Mouse (Mus musculus): ENCODE data around the gene Fkbp10. TPM values are rescaled to one million over a fixed set of nuclear protein-coding genes. Genes with fewer than 3 reads are reported as not detected.

Gene Fkbp10
- polyA plus RNA-seq, 1 experiment from 2014 or later, result 15.5 TPM

DNA sequence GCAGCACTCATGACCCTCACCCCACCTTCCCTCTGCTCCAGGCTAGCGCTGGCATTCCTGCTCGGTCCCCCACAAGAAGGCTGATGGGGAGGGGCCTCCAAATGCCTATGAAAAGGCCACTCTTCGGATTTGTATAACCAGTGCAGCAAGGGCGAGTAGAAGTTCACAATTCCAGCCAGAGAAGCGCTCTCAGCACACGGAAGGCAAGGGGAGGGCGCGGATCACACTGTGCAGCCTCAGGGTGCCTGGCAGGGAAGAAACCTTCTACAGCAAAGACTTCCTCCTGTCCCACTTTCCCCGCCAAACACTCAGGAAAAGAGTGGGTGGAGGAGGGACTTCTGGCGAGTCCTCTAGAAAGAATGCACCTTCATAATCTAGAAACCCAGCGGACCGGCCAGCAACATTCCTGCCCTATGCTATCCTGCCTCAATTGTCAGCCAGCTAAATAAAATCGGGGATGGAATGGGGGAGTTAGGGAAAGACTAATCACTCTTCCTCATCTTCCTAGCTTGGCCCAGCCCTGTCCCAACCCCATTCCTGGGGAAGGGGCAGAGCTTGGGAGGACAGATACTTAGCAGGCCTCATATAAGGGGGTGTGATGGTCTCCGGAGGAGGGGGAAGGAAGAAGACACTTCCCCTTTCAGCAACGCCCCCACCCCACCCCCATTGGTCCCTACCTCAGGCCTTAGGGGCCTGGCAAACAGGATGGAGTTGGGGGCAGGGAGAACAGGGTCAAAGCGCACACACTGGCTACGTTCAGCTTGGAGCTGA, 19.5 kb upstream of the Fkbp10 start:
- WGBS, result 29% methylated on average over 17 of the region's 17 CpGs
- H3K9me3 ChIP-seq (replicated peaks), result no peaks in the 10 kb centered on the region
- H3K4me2 ChIP-seq, result peak overlapping the region; percentile 66
- no peaks in the 10 kb centered on the region for H3K36me3 ChIP-seq (ENCODE audit: poor library complexity, severe bottlenecking)
- peaks cover 36% of the 10 kb centered on the region for H3K27me3 ChIP-seq
- no peak for ATAC-seq
- no peak overlapping the region for H3K27ac ChIP-seq
- H3K4me1 ChIP-seq, result peaks cover 22% of the 10 kb centered on the region
- H3K9ac ChIP-seq, result peak overlapping the region; percentile 73
- peak overlapping the region; percentile 62 for H3K4me3 ChIP-seq

DNA sequence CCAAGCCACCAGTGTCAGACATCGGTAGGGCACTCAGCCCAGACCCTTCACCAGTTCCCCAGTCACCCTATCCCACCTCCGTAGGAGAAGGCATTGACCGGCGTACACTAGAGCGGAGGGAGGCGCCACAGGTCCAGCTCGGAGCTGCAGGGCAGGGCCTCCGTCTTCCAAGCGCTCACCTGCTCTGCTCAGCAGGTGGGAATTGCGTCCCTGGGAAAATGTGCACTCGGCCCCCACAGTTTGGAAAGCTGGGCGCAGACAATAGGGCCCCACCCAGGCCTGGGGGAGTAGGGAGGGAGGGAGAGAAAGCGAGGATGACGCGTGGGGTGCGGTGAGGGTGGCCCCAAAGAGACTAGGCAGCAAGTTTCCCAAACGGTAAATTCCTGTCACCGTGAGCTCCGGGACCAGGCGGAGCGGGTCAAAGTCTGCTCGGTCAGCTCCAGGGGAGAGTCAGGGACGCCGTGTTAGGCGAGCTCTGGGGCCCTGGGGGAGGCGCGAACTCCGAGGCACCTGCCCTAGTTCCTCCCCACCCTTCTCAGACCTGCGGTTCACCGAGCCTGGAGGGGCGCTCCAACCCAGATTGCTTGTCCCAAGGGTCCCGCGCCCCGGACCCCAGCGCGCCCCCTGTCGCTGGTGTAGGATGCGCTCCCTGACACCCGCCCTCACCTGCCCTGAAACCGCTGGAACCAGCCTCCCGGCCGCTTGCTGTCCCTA, 18.5 kb upstream of the Fkbp10 start:
- H3K27ac ChIP-seq, result peak overlapping the region; percentile 57
- peak overlapping the region; percentile 66 for H3K4me2 ChIP-seq
- 2% methylated on average over 42 of the region's 42 CpGs for WGBS
- no peaks in the 10 kb centered on the region for H3K36me3 ChIP-seq (ENCODE audit: poor library complexity, severe bottlenecking)
- peak; percentile 32 for ATAC-seq
- peak overlapping the region; percentile 62 for H3K4me3 ChIP-seq
- peak overlapping the region; percentile 73 for H3K9ac ChIP-seq
- H3K9me3 ChIP-seq (replicated peaks), result no peaks in the 10 kb centered on the region
- peaks cover 22% of the 10 kb centered on the region for H3K4me1 ChIP-seq
- peaks cover 36% of the 10 kb centered on the region for H3K27me3 ChIP-seq

DNA sequence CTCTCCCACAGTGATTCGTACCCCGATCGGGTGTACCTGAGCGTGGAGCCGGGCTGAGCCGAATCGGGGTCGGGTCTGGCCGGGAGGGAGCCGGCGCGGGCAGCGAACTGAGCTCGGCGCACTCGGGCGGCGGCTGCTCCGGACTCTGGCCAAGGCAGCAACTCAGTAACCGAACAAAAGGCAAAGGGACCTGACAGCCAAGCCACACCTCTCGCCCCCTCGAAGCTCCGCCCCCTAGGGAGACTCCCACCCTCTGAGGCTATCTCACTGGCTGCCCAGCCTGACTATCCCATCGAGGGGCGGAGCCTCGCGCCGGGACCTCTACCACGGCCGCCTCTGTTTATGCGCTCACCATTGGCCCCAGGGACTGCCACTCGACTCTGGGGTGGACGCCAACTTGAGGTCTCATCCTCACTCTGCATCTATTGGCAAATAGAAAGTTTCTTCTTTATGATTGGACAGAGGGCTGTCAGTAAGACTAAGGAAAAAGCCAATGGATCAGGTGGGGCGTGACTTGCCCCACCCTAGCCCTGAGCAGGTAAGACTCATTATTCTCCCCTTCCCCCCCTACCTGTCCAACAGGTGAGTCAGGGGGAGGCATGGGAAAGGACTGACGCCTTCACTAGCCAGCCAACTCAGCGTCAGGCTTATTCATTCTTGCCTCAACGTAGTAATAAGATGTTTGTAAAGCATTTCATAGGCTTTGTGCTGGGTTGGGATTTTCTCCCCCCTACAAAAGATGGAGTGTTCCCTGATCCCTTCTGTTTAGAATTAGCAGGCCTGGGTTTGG, 17.7 kb upstream of the Fkbp10 start, which contains the start of gene Jup:
Gene Jup, minus strand, starts transcription at position 164 of the 790 bp plus-strand sequence.
- WGBS, result 2% methylated on average over 37 of the region's 37 CpGs
- Histone ChIP-seq H3K9ac (peak within 1 kb of the TSS; percentile 73), H3K9me3 (replicated peaks) (no peaks in the 10 kb centered on the region), H3K4me3 (peak within 1 kb of the TSS; percentile 62), H3K4me1 (peaks cover 22% of the 10 kb centered on the region), H3K36me3 (ENCODE audit: poor library complexity, severe bottlenecking) (no peaks in the 10 kb centered on the region), H3K27me3 (peaks cover 36% of the 10 kb centered on the region), H3K4me2 (peak within 1 kb of the TSS; percentile 66), H3K27ac (peak within 1 kb of the TSS; percentile 57)
- peak; percentile 98 for ATAC-seq

DNA sequence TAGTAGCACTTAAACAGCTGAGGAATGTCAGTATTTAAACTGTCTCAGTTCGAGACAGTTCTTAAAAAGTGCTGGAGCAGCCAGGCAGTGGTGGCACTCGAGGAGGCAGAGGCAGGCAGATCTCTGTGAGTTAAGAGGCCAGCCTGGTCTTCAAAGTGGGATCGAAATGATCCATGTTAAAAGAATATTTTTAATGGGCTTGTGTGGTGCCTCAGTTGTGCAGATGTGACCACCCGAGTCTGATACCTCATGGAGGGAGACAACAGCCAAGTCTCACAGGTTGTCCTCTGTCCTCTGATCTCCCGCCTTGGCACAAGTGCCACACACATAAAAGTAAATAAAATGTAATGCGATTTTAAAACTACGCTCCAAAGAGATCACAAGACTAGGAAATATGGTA, 17.0 kb upstream of the Fkbp10 start:
- Histone ChIP-seq H3K4me1 (peaks cover 22% of the 10 kb centered on the region), H3K4me2 (no peak overlapping the region), H3K9me3 (replicated peaks) (no peaks in the 10 kb centered on the region), H3K27ac (no peak overlapping the region), H3K4me3 (no peak overlapping the region), H3K36me3 (ENCODE audit: poor library complexity, severe bottlenecking) (no peaks in the 10 kb centered on the region), H3K27me3 (peaks cover 36% of the 10 kb centered on the region), H3K9ac (no peak overlapping the region)
- ATAC-seq, result no peak
- WGBS, result 97% methylated on average over 7 of the region's 7 CpGs

DNA sequence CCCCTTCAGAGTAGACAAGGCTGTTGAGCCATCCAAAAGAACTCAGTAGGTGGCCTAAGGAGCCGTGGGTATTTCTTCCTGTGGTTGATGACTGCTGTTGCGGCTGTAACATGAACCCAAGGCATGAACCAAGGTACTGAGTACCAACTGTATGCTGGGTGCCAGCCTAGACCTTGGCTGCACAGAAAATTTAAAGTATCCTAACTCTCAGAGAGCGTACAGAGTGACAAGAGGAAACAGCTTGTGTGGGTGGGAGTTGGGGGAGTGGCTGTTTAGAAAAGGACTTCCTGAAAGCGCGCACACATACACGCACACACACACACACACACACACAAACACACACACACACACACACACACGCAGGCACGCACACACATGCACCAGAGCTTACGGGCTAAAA, 16.2 kb upstream of the Fkbp10 start:
- H3K27ac ChIP-seq, result no peak overlapping the region
- H3K9me3 ChIP-seq (replicated peaks), result no peaks in the 10 kb centered on the region
- H3K4me2 ChIP-seq, result no peak overlapping the region
- no peak overlapping the region for H3K9ac ChIP-seq
- WGBS, result 82% methylated on average over 9 of the region's 9 CpGs
- H3K4me1 ChIP-seq, result peaks cover 22% of the 10 kb centered on the region
- peaks cover 36% of the 10 kb centered on the region for H3K27me3 ChIP-seq
- no peak overlapping the region for H3K4me3 ChIP-seq
- no peaks in the 10 kb centered on the region for H3K36me3 ChIP-seq (ENCODE audit: poor library complexity, severe bottlenecking)
- no peak for ATAC-seq

DNA sequence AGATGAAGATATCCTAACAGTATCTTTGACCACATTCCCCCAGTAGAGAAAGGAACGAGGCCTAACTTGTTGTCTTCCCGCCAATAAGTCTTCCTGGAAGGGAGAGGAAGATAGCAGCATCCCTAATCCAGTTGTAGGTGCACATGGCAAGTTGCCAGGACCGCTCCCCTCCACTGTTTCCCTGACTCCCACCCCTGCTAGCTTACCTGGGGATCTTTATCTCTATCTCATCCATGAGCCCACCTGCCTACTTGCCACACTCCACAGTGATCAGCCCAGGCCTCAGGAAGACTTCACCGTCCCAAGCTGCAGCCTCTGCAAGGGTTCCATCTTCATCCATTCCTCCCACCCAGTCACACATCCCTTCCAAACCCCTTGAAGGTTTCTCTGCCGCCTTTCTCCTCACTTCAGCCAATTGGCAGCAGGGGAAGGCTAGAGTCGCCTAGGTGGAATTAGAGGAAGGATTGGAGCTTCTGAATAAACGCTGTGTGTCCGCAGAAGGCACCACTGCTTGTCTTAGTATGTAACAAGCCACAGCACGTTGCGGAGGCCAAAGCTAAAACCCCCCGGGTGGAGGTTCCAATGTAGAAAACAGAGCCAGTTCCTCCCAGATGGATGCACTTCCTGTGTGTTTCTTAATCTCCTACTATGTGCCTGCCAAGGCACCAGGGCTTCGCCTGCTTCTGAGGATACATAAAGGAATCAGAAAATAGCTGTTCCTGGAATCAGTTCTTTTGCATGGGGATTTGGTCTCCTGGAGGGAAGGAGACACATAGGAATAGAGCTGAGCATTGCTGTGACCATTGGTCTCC, 15.6 kb upstream of the Fkbp10 start:
- 81% methylated on average over 12 of the region's 12 CpGs for WGBS
- no peaks in the 10 kb centered on the region for H3K36me3 ChIP-seq (ENCODE audit: poor library complexity, severe bottlenecking)
- H3K9ac ChIP-seq, result no peak overlapping the region
- no peak overlapping the region for H3K4me3 ChIP-seq
- H3K27ac ChIP-seq, result no peak overlapping the region
- H3K4me1 ChIP-seq, result peaks cover 21% of the 10 kb centered on the region
- ATAC-seq, result no peak
- H3K9me3 ChIP-seq (replicated peaks), result no peaks in the 10 kb centered on the region
- peaks cover 35% of the 10 kb centered on the region for H3K27me3 ChIP-seq
- no peak overlapping the region for H3K4me2 ChIP-seq

DNA sequence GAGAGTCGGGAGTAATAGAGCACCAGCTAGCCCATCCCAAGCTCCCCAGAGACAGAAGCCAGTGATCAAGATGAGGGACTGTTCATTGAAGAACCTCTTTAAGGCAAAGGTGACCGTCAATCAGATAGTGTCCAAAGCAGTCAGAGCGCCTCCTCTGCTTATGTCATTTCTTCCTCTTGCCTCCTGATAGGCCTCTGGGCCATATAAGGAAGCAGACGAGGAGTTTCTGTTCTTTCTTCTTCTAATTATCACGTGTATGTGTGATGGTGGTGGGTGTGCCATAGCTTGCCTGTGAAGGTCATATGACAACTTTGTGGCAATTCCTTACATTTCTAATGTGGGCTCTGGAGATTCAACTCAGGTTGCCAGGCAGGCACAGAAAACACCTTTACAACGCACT, 14.7 kb upstream of the Fkbp10 start:
- no peak for ATAC-seq
- Histone ChIP-seq H3K27me3 (peaks cover 26% of the 10 kb centered on the region), H3K4me2 (no peak overlapping the region), H3K36me3 (ENCODE audit: poor library complexity, severe bottlenecking) (no peaks in the 10 kb centered on the region), H3K9ac (no peak overlapping the region), H3K27ac (no peak overlapping the region), H3K4me1 (peaks cover 12% of the 10 kb centered on the region), H3K9me3 (replicated peaks) (no peaks in the 10 kb centered on the region), H3K4me3 (no peak overlapping the region)
- WGBS, result 89% methylated on average over 6 of the region's 6 CpGs

DNA sequence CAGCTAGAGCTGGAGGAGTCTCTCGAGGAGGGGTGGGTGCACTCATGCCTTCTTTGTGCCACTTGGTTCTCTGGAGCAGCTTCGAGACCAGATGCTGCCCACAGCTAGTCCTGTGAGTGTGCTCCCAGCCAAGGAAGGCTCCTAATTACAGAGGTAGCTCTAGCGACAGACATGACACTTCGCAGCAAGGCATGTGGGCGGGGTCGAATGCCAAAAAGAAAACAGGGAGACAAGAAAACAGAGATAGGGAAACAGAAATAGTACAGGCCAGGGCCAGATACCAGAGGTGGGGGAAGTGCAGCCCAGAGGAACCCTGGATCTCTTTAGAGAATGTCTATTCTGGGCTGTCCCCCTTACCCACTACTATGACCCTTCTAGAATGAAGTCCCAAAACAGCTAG, 13.3 kb upstream of the Fkbp10 start:
- Histone ChIP-seq H3K27me3 (peaks cover 12% of the 10 kb centered on the region; the same call in 1 of the 2 replicates), H3K27ac (no peak overlapping the region), H3K4me1 (no peaks in the 10 kb centered on the region), H3K4me2 (no peak overlapping the region), H3K9ac (no peak overlapping the region), H3K9me3 (replicated peaks) (no peaks in the 10 kb centered on the region), H3K4me3 (no peak overlapping the region), H3K36me3 (ENCODE audit: poor library complexity, severe bottlenecking) (no peaks in the 10 kb centered on the region)
- WGBS, result 44% methylated on average over 6 of the region's 6 CpGs
- no peak for ATAC-seq

DNA sequence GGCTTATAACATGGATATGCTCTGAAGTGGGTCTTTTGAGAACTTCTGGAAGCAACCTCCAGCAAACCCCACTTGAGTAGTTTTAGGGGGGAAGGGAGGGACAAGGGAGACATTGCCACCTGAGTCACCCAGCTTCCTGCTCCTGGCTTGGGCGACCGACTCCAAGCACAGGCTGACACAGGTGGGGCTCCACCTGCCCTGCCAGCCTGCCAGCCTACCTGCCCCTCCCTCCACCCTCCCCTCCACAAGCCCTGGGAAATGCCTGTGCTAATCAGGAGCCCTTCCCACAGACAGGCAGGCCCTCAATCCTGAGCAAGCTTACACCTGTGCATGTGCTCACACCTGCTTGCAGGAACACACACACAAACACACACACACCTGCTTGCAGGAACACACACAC, 12.8 kb upstream of the Fkbp10 start:
- WGBS, result 88% methylated on average over 2 of the region's 2 CpGs

DNA sequence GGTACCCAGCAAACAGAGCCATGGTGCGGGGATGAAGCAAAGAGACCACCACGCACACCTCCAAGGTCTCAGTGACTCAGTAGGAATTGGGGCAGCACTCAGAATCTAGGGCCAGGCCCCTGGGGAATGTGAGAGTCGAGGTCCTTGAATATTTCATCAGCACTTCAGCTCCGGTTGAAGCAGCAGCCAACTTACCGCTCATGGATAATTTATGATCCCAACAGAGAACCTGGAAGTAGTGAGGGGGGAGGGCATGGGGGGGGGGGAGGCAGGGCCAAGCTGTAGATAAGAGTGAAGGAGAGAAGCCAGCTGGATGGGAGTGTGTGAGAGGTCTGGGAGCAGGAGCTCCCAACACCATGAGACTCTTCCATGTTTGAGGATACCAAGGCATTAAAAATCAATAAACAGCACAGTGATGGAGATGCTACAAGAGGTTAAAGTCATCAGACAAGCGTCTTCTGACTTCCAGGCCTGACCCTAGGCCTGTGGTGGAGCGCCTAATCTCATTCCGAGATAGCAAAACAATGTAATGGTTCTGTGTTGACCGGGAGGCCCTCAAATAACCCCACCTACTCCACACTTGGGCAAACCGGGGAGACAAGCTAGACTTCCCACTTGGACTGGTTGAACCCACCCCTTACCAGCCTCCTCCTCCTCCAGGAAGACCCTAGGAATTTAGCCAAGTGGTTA, 11.9 kb upstream of the Fkbp10 start:
- no peak for ATAC-seq
- H3K9me3 ChIP-seq (replicated peaks), result no peaks in the 10 kb centered on the region

More for the DNA sequence above, 12.8 kb upstream of the Fkbp10 start:
- H3K9me3 ChIP-seq (replicated peaks), result no peaks in the 10 kb centered on the region
- no peak overlapping the region for H3K9ac ChIP-seq
- H3K27me3 ChIP-seq, result 0 out of 2 replicates have a peak, but pooled peaks cover 11% of the 10 kb centered on the region
- no peak for ATAC-seq
- H3K4me2 ChIP-seq, result no peak overlapping the region
- no peaks in the 10 kb centered on the region for H3K36me3 ChIP-seq (ENCODE audit: poor library complexity, severe bottlenecking)
- no peaks in the 10 kb centered on the region for H3K4me1 ChIP-seq
- H3K27ac ChIP-seq, result no peak overlapping the region
- H3K4me3 ChIP-seq, result no peak overlapping the region

More for the DNA sequence above, 11.9 kb upstream of the Fkbp10 start:
- H3K27ac ChIP-seq, result no peak overlapping the region
- no peaks in the 10 kb centered on the region for H3K36me3 ChIP-seq (ENCODE audit: poor library complexity, severe bottlenecking)
- H3K27me3 ChIP-seq, result 0 out of 2 replicates have a peak, but pooled peaks cover 11% of the 10 kb centered on the region
- no peak overlapping the region for H3K4me3 ChIP-seq
- H3K9ac ChIP-seq, result no peak overlapping the region
- 78% methylated on average over 10 of the region's 10 CpGs for WGBS
- H3K4me1 ChIP-seq, result no peaks in the 10 kb centered on the region
- no peak overlapping the region for H3K4me2 ChIP-seq
